Mouse (Mus musculus): ENCODE data around the gene Ano1. TPM values are rescaled to one million over a fixed set of nuclear protein-coding genes. Genes with fewer than 3 reads are reported as not detected.

Ano1 gene
- polyA plus RNA-seq, 1 experiment from 2014 or later, result 6.0 TPM

DNA sequence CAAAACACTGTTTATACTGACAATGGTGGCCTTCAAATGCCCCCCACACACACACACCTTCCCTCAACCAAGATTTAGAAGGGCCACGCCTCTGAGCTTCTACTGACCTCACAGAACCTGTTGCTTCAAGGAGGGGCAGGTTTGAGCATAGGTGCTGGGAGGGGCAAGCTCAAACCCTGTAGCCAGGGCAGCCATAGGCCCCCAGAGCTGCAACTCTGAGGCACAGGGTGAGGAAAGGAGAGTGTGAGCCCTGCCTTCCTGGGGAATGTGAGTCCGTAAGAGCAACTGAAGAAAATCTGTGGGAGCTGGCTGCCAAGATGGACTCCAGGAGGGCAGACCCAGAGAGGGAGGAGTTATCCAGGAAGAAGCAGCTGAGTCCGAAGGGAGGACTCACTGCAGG lies 23.4 kb upstream of the Ano1 start:
- DNase-seq (ENCODE audit: low spot score) (no peak), ATAC-seq (no peak)
- no peaks in the 10 kb centered on the region for H3K27me3 ChIP-seq (replicated peaks; ENCODE audit: control insufficient read depth, insufficient read depth, low read length)
- H3K4me3 ChIP-seq (ENCODE audit: low read depth, low read length), result no peak overlapping the region
- H3K9ac ChIP-seq (ENCODE audit: low read length), result no peak overlapping the region
- H3K4me2 ChIP-seq (ENCODE audit: low read length), result no peak overlapping the region
- 0 out of 2 replicates have a peak, but pooled peaks cover 2% of the 10 kb centered on the region for H3K4me1 ChIP-seq (ENCODE audit: control insufficient read depth, insufficient read depth, low read length)
- WGBS, result 83% methylated on average over 3 of the region's 3 CpGs
- H3K9me3 ChIP-seq (replicated peaks; ENCODE audit: control insufficient read depth, low read length), result no peaks in the 10 kb centered on the region
- H3K36me3 ChIP-seq (ENCODE audit: control insufficient read depth, insufficient read depth, low read length), result no peaks in the 10 kb centered on the region
- H3K27ac ChIP-seq (ENCODE audit: low read depth, low read length), result no peak overlapping the region

DNA sequence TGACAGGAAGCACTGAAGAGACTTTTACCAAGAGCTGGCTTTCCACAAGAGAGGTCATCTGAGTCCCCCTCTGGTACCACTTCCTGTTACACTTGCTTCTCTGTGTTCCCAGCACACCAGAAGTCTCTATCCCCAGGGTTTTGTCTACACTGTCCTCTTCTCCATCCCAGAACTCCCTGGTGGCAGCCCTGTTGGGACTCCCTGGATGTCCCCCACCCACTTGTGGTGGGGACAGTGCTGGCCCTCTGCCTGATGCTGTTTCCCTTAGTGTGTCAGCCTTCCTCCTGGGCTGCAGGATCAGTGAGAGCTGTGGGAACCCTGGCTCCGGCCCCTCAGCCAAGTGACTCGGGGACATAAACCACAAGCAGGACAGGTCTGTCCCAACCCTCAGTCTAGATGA lies 22.5 kb upstream of the Ano1 start:
- Histone ChIP-seq H3K36me3 (ENCODE audit: control insufficient read depth, insufficient read depth, low read length) (no peaks in the 10 kb centered on the region), H3K27me3 (replicated peaks; ENCODE audit: control insufficient read depth, insufficient read depth, low read length) (no peaks in the 10 kb centered on the region), H3K9me3 (replicated peaks; ENCODE audit: control insufficient read depth, low read length) (no peaks in the 10 kb centered on the region), H3K9ac (ENCODE audit: low read length) (no peak overlapping the region), H3K4me1 (ENCODE audit: control insufficient read depth, insufficient read depth, low read length) (0 out of 2 replicates have a peak, but pooled peaks cover 2% of the 10 kb centered on the region), H3K4me2 (ENCODE audit: low read length) (no peak overlapping the region), H3K4me3 (ENCODE audit: low read depth, low read length) (no peak overlapping the region), H3K27ac (ENCODE audit: low read depth, low read length) (no peak overlapping the region)
- DNase-seq (ENCODE audit: low spot score) (no peak), ATAC-seq (no peak)
- WGBS, result 91% methylated on average over 2 of the region's 2 CpGs

DNA sequence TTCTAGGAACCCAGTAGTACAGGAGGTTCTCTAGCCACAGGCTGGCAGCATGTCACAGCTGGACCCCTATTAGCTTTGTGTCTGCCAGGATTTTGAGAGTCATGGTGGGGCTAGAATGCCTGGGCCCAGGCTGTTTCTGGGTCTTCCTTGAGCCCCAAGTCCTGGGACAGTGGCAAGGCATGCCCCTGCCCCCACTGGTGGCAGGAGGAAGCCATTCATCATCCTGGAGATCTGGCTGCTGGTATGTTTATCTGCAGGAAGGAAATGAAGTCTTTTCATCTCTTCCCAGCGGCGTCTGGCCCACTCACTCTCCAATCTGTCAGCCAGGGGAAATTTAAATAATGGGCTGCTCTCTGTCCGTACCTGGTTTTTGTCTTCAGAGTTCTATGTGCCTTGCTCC lies 18.3 kb upstream of the Ano1 start:
- H3K4me1 ChIP-seq (ENCODE audit: control insufficient read depth, insufficient read depth, low read length), result no peaks in the 10 kb centered on the region
- WGBS, result 64% methylated on average over 3 of the region's 3 CpGs
- H3K27me3 ChIP-seq (replicated peaks; ENCODE audit: control insufficient read depth, insufficient read depth, low read length), result no peaks in the 10 kb centered on the region
- H3K4me3 ChIP-seq (ENCODE audit: low read depth, low read length), result no peak overlapping the region
- H3K4me2 ChIP-seq (ENCODE audit: low read length), result no peak overlapping the region
- no peak overlapping the region for H3K9ac ChIP-seq (ENCODE audit: low read length)
- no peaks in the 10 kb centered on the region for H3K9me3 ChIP-seq (replicated peaks; ENCODE audit: control insufficient read depth, low read length)
- H3K36me3 ChIP-seq (ENCODE audit: control insufficient read depth, insufficient read depth, low read length), result no peaks in the 10 kb centered on the region
- ATAC-seq (no peak), DNase-seq (ENCODE audit: low spot score) (no peak)
- no peak overlapping the region for H3K27ac ChIP-seq (ENCODE audit: low read depth, low read length)

DNA sequence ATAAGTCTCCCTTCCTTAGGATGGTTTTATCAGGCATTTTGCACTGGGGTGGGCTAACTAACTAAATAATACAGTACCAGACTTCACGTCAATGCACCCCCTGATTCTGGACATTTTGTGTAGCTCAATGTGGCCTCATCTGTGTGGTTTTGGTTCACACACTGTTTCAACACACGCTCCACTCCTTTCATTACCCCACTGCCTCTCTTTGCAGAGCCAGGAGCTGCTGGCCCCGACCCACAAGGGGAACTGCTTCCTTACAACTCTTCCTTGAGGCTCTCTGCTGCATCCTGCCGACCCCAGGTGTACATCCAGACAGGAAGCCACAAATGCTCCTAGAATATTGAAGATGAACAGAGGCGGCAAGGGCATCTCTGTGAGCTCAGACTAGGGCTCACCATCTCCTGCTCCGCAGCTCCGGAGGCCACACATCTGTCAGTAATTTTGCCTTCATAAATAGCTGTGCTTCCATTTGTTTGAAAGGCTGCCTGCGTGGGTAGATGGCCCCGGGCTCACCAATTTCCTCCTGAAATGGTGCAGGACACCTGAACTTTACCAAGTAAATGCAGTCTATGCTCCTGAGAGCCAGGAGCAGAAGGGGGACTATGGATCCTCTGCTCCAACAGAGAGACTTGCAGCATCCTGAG lies 17.8 kb upstream of the Ano1 start:
- no peaks in the 10 kb centered on the region for H3K27me3 ChIP-seq (replicated peaks; ENCODE audit: control insufficient read depth, insufficient read depth, low read length)
- no peak overlapping the region for H3K4me2 ChIP-seq (ENCODE audit: low read length)
- no peaks in the 10 kb centered on the region for H3K9me3 ChIP-seq (replicated peaks; ENCODE audit: control insufficient read depth, low read length)
- H3K27ac ChIP-seq (ENCODE audit: low read depth, low read length), result no peak overlapping the region
- H3K4me3 ChIP-seq (ENCODE audit: low read depth, low read length), result no peak overlapping the region
- ATAC-seq, result no peak
- no peak overlapping the region for H3K9ac ChIP-seq (ENCODE audit: low read length)
- no peak for DNase-seq (ENCODE audit: low spot score)
- H3K36me3 ChIP-seq (ENCODE audit: control insufficient read depth, insufficient read depth, low read length), result no peaks in the 10 kb centered on the region
- H3K4me1 ChIP-seq (ENCODE audit: control insufficient read depth, insufficient read depth, low read length), result no peaks in the 10 kb centered on the region
- WGBS, result 87% methylated on average over 9 of the region's 9 CpGs

DNA sequence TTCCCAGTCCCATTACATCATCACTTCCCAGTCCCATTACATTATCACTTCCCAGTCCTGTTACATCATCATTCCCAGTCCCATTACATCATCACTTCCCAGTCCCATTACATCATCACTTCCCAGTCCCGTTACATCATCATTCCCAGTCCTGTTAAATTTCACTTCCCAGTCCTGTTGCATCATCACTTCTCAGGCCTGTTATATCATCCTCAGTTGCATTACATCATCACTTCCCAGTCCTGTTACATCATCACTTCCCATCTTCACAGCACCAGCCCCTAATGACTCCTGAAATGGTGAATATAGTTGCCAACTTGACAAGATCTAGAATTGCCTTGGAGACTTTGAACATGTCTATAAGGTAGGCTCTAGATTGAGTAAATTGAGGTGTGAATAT lies 17.1 kb upstream of the Ano1 start:
- DNase-seq (ENCODE audit: low spot score), result no peak
- no peak for ATAC-seq
- Histone ChIP-seq H3K9me3 (replicated peaks; ENCODE audit: control insufficient read depth, low read length) (no peaks in the 10 kb centered on the region), H3K4me1 (ENCODE audit: control insufficient read depth, insufficient read depth, low read length) (no peaks in the 10 kb centered on the region), H3K9ac (ENCODE audit: low read length) (no peak overlapping the region), H3K4me3 (ENCODE audit: low read depth, low read length) (no peak overlapping the region), H3K27me3 (replicated peaks; ENCODE audit: control insufficient read depth, insufficient read depth, low read length) (no peaks in the 10 kb centered on the region), H3K27ac (ENCODE audit: low read depth, low read length) (no peak overlapping the region), H3K36me3 (ENCODE audit: control insufficient read depth, insufficient read depth, low read length) (no peaks in the 10 kb centered on the region), H3K4me2 (ENCODE audit: low read length) (no peak overlapping the region)
- 98% methylated on average over 1 of the region's 1 CpGs for WGBS

DNA sequence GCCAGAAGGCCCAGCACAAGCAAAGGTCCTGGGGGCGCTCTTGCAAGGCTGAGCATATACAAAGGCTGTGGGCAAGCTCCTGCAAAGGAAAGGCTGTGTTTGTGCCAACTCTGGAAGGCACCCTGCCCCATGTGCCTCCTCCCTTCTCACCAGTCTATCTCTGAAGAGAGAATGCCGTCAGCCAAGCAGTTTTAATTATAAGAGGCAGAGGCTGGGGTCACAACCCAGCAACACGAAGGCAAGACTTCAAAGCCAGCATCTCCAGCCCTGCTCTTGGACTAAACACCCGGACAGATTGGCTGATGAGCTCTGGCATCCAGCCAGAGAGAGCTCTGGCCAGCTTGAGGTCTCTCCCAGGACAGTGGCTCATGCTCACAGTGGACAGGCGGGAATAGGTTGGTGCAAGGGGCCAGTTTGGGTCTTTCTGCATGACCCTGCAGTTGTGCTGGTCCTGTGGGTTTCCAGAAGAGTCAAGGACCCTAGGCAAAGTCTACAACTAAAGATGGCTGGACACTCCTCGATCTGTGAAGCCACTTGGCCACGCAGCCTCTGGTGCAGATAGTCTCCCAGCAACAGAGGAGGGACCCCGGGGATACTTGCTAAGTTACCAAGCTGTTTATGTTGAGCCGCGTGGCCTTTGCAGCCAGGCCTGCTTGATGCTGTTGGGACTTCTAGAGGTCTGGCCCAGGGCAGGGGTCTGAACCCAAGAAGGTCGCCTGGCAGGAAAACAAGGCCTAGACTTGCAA lies 12.9 kb upstream of the Ano1 start:
- H3K4me2 ChIP-seq (ENCODE audit: low read length), result no peak overlapping the region
- DNase-seq (ENCODE audit: low spot score), result peak; percentile 30
- 74% methylated on average over 11 of the region's 11 CpGs for WGBS

DNA sequence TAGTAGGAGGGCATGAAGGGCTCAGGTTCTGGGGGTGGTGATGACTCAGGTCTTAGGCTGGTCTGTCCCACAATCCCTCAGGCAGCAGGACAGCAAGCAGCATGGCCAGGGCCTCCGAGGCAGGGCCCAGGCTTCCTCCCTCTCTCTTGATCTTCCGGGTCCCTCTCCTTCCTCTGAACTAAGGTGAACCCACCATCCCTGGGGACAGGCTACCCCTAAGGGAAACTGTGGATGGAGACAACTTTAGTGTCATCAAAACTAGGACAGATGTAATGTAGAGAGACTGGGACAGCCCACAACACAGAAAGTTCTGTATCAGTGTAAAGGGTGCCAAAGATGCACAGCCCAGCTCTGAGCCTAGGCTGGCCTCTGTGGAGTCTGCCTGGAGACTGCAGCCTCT lies 12.2 kb upstream of the Ano1 start:
- Histone ChIP-seq H3K36me3 (ENCODE audit: control insufficient read depth, insufficient read depth, low read length) (no peaks in the 10 kb centered on the region), H3K27ac (ENCODE audit: low read depth, low read length) (no peak overlapping the region), H3K9me3 (replicated peaks; ENCODE audit: control insufficient read depth, low read length) (no peaks in the 10 kb centered on the region), H3K4me3 (ENCODE audit: low read depth, low read length) (no peak overlapping the region), H3K27me3 (replicated peaks; ENCODE audit: control insufficient read depth, insufficient read depth, low read length) (no peaks in the 10 kb centered on the region), H3K4me2 (ENCODE audit: low read length) (no peak overlapping the region), H3K9ac (ENCODE audit: low read length) (no peak overlapping the region), H3K4me1 (ENCODE audit: control insufficient read depth, insufficient read depth, low read length) (no peaks in the 10 kb centered on the region)
- ATAC-seq (no peak), DNase-seq (ENCODE audit: low spot score) (no peak)
- WGBS, result 83% methylated on average over 2 of the region's 2 CpGs

More for the DNA sequence above, 12.9 kb upstream of the Ano1 start:
- Histone ChIP-seq H3K9ac (ENCODE audit: low read length) (no peak overlapping the region), H3K4me3 (ENCODE audit: low read depth, low read length) (no peak overlapping the region), H3K4me1 (ENCODE audit: control insufficient read depth, insufficient read depth, low read length) (no peaks in the 10 kb centered on the region), H3K27me3 (replicated peaks; ENCODE audit: control insufficient read depth, insufficient read depth, low read length) (no peaks in the 10 kb centered on the region), H3K27ac (ENCODE audit: low read depth, low read length) (no peak overlapping the region), H3K36me3 (ENCODE audit: control insufficient read depth, insufficient read depth, low read length) (no peaks in the 10 kb centered on the region), H3K9me3 (replicated peaks; ENCODE audit: control insufficient read depth, low read length) (no peaks in the 10 kb centered on the region)
- ATAC-seq, result no peak

DNA sequence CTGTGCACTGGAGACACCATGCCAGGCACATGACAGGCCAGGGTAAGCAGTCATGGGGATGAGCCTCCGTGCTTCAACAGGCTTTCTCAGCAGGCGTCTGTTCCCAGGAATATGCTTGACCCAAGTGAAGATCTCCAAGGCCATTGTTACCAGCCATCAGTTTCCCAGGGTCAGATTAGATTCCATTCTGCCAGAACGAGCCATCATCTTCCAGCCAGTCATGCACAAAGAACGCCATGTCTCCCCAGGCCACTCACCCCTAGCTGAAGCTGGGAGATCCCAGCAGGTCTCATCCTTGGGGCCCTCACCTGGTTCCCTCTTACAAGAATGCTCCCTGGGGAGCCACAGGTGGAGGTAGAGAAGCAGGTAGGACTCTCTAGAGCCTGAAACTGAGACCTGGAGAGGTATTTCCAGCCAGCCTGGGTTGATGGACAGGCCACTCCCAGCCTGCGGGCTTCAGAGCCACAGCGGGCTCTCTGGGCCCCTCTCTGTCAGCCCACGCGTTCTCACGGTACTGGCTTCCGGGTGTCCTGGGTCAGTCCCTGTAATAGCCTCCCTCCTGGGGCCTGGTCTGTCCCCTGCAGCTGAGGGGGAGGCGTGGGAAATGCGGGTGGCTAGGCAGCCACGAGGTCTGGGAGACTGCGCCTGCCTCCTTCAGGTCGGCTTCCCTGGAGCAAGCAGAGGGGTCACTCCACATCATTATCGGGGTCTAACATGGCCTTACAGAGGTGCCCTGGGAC lies 10.9 kb upstream of the Ano1 start:
- 69% methylated on average over 16 of the region's 16 CpGs for WGBS
- DNase-seq (ENCODE audit: low spot score) (no peak), ATAC-seq (no peak)
- Histone ChIP-seq H3K4me2 (ENCODE audit: low read length) (no peak overlapping the region), H3K36me3 (ENCODE audit: control insufficient read depth, insufficient read depth, low read length) (no peaks in the 10 kb centered on the region), H3K4me3 (ENCODE audit: low read depth, low read length) (no peak overlapping the region), H3K4me1 (ENCODE audit: control insufficient read depth, insufficient read depth, low read length) (no peaks in the 10 kb centered on the region), H3K9ac (ENCODE audit: low read length) (no peak overlapping the region), H3K27me3 (replicated peaks; ENCODE audit: control insufficient read depth, insufficient read depth, low read length) (no peaks in the 10 kb centered on the region), H3K9me3 (replicated peaks; ENCODE audit: control insufficient read depth, low read length) (no peaks in the 10 kb centered on the region), H3K27ac (ENCODE audit: low read depth, low read length) (no peak overlapping the region)

DNA sequence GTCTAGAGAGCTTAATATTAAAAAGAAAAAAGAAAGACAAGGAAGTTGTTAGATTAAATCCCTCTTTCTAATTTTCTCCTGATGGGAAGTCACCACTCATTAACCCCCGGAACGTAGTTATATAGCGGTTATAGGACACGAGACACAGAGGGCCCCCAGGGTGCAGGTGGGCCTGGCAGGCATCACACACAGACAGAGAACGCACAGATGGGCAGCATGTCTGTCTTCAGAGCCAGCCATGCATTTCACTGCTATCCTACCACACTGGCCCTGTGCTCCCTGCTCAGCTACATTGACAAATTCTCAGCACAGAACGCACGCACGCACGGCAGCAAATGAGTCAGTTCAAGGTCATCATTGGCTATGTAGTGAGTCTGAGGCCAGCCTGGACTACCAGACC lies 8.5 kb upstream of the Ano1 start:
- H3K4me2 ChIP-seq (ENCODE audit: low read length), result no peak overlapping the region
- H3K36me3 ChIP-seq (ENCODE audit: control insufficient read depth, insufficient read depth, low read length), result no peaks in the 10 kb centered on the region
- no peaks in the 10 kb centered on the region for H3K4me1 ChIP-seq (ENCODE audit: control insufficient read depth, insufficient read depth, low read length)
- 54% methylated on average over 9 of the region's 9 CpGs for WGBS
- no peaks in the 10 kb centered on the region for H3K9me3 ChIP-seq (replicated peaks; ENCODE audit: control insufficient read depth, low read length)
- ATAC-seq (peak; percentile 54; the same call in 1 of the 2 replicates), DNase-seq (ENCODE audit: low spot score) (peak; percentile 41)
- no peak overlapping the region for H3K9ac ChIP-seq (ENCODE audit: low read length)
- H3K27me3 ChIP-seq (replicated peaks; ENCODE audit: control insufficient read depth, insufficient read depth, low read length), result no peaks in the 10 kb centered on the region
- H3K27ac ChIP-seq (ENCODE audit: low read depth, low read length), result peak overlapping the region; percentile 21; the same call in 1 of the 2 replicates
- H3K4me3 ChIP-seq (ENCODE audit: low read depth, low read length), result no peak overlapping the region

Measured in forebrain, embryonic 14.5 days (tissue).